Mouse (Mus musculus) liver, adult 2 months (tissue): Measurements from ENCODE around the gene Ccl28.

Source experiments
- CTCF ChIP-seq: fragments of 200-500 bp; IDR thresholded peaks from 2 replicates; pipeline ENCODE4 v1.5.1; 2011; ENCODE audit warnings: low read depth, low read length, control low read depth
- POLR2A ChIP-seq: fragments of 200-500 bp; IDR thresholded peaks from 2 replicates; pipeline ENCODE4 v1.6.1; 2011; ENCODE audit warnings: low read length, control low read depth; ENCODE audit not compliant: insufficient read depth; ENCODE audit errors: extremely low read depth

GRCm38 (mm10) chr13:119656246-119656645 is 32.6 kb downstream of the Ccl28 start:
- no peak for TF ChIP-seq POLR2A
- no peak for TF ChIP-seq CTCF
